Mouse (Mus musculus): ENCODE data around the gene Pnma5. TPM values are rescaled to one million over a fixed set of nuclear protein-coding genes. Genes with fewer than 3 reads are reported as not detected.

The Pnma5 gene
- total and polyA plus RNA-seq, 3 experiments, result 0.08 to 0.11 TPM; not detected in 1

DNA sequence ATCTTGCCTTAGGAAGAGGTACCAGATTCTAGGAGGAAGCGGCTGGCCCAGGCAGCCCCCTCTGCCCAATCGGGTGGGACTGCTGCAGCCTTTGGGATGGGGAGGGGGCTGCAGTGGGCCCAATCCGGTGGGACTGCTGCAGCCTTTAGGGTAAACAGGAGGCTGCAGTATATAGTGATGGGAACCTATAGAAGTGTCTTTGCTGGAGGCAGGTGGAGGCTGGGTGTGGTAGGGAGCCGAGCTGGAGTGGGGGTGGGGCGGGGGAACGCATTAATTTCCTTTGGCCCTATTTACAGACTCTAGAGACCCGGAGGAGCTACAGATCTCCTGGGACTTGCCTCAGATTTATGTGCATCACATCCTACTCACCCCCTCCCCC lies 27.5 kb upstream of the Pnma5 start, which contains the start of gene Pnma3:
TSS of gene Pnma3 (plus strand) at position 373 of the 379 bp plus-strand sequence.
- DNase-seq (ENCODE audit: low read depth, low spot score), result no peak
- Histone ChIP-seq H3K4me3 (ENCODE audit: control insufficient read depth in 1 of 2, insufficient read depth in 1 of 2, low read depth in 2 of 2, low read length in 2 of 2) (no peak within 1 kb of the TSS), H3K27me3 (ENCODE audit: control insufficient read depth in 1 of 2, insufficient read depth in 2 of 2, low read length in 2 of 2) (no peaks in the 10 kb centered on the region), H3K9ac (ENCODE audit: control insufficient read depth, low read depth, low read length, poor library complexity, severe bottlenecking) (no peak within 1 kb of the TSS), H3K4me1 (ENCODE audit: control insufficient read depth in 1 of 2, insufficient read depth in 2 of 2, low read length in 2 of 2) (peaks cover 0 to 6% of the 10 kb centered on the region in 2 experiments; a peak in 3 of 4 replicates), H3K9me3 (replicated peaks; ENCODE audit: insufficient read depth, low read length) (no peaks in the 10 kb centered on the region), H3K36me3 (ENCODE audit: control insufficient read depth in 1 of 2, insufficient read depth in 2 of 2, low read length in 2 of 2) (peaks cover 0 to 8% of the 10 kb centered on the region in 2 experiments; a peak in 2 of 4 replicates), H3K27ac (ENCODE audit: control insufficient read depth, low read depth, low read length) (no peak within 1 kb of the TSS), H3K79me2 (ENCODE audit: control insufficient read depth, insufficient read depth, low read length, poor library complexity) (no peaks in the 10 kb centered on the region)
- TF ChIP-seq NRF1 (IDR thresholded peaks at IDR 0.05; ENCODE audit: insufficient read depth, low read depth, low read length, poor library complexity, severe bottlenecking) (no peak), RCOR1 (IDR thresholded peaks at IDR 0.05; ENCODE audit: low read depth, low read length) (no peak), POLR2AphosphoS2 (IDR thresholded peaks at IDR 0.05; ENCODE audit: low read length) (no peak), MEF2A (IDR thresholded peaks at IDR 0.05; ENCODE audit: extremely low read depth, insufficient replicate concordance, low read depth, low read length, poor library complexity, severe bottlenecking) (no peak), USF2 (IDR thresholded peaks at IDR 0.05; ENCODE audit: borderline replicate concordance in 1 of 2, insufficient read depth in 1 of 2, low read depth in 1 of 2, low read length in 2 of 2) (no peak), SIN3A (IDR thresholded peaks at IDR 0.05; ENCODE audit: low read length) (no peak), MXI1 (IDR thresholded peaks at IDR 0.05; ENCODE audit: low read depth, low read length) (no peak), ELF1 (IDR thresholded peaks at IDR 0.05; ENCODE audit: low read depth, low read length) (no peak), ZNF384 (IDR thresholded peaks at IDR 0.05; ENCODE audit: low read depth, low read length) (no peak), POLR2AphosphoS5 (IDR thresholded peaks at IDR 0.05; ENCODE audit: borderline replicate concordance, low read depth, low read length) (no peak), CTCF (IDR thresholded peaks at IDR 0.05 in 2 of 3, conservative IDR thresholded peaks at IDR 0.05 in 1 of 3; ENCODE audit: control insufficient read depth in 1 of 3, insufficient read depth in 1 of 3, low read depth in 2 of 3, low read length in 3 of 3, poor library complexity in 1 of 3, severe bottlenecking in 1 of 3) (no peak), UBTF (IDR thresholded peaks at IDR 0.05; ENCODE audit: borderline replicate concordance, insufficient read depth, low read depth, low read length) (no peak), TAL1 (IDR thresholded peaks at IDR 0.05; ENCODE audit: low read length) (no peak)

DNA sequence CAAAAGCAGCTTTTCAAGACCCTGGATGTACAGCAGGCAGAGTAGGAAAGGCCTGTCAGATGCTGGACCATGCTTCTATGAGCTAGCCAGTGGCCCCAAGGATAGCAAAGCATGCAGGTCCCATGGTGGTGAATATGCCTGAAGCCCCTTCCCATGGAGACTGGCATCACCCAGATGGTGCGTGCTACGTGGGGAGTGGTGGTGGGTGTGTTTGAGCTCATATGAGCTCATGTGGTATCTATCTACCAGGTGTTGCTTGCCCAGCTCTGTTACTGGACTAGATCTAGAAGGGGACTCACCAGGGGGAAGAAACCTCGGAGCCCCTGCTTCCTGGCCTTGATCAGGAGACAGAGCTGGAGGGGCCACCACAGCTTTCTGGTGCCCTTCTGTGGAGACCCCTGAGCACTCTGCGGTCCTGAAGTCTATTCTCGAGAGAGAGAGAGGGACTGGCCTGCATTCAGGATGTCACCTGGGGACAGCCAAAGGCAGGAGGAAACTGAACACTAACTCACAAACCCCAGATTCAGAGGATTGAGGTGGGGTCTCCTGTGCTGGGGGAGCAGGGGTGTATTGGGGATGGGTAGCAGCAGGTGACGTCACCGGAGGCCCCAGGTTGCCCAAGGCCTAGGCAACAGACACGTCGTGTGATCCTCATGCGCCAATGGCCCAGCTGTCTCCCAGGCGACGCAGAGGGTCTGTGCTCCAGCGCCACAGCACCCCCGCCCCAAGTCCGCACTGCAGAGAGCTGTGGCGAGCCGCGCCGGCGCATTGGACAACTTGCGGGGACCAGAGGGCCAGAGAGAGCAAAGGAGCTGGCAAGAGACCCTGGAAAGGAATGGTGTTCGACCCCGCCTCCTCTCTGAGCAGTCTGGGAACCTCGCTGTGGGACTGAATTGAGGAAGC lies 26.9 kb upstream of the Pnma5 start:
- H3K4me3 ChIP-seq (ENCODE audit: control insufficient read depth in 1 of 2, insufficient read depth in 1 of 2, low read depth in 2 of 2, low read length in 2 of 2), result no peak overlapping the region
- TF ChIP-seq POLR2A (IDR thresholded peaks at IDR 0.05; ENCODE audit: control insufficient read depth in 1 of 2, insufficient read depth in 1 of 2, low read depth in 1 of 2, low read length in 2 of 2, poor library complexity in 1 of 2), result no peak
- no peak for TF ChIP-seq ZNF384 (IDR thresholded peaks at IDR 0.05; ENCODE audit: low read depth, low read length)
- no peak for TF ChIP-seq EP300 (IDR thresholded peaks at IDR 0.05; ENCODE audit: low read depth in 1 of 2, low read length in 2 of 2)
- TF ChIP-seq UBTF (IDR thresholded peaks at IDR 0.05; ENCODE audit: borderline replicate concordance, insufficient read depth, low read depth, low read length), result no peak
- no peak for TF ChIP-seq BHLHE40 (IDR thresholded peaks at IDR 0.05; ENCODE audit: borderline replicate concordance, low read depth, low read length)
- TF ChIP-seq ELF1 (IDR thresholded peaks at IDR 0.05; ENCODE audit: low read depth, low read length), result no peak
- no peak for TF ChIP-seq ZC3H11A (IDR thresholded peaks at IDR 0.05; ENCODE audit: low read depth, low read length)
- TF ChIP-seq MXI1 (IDR thresholded peaks at IDR 0.05; ENCODE audit: low read depth, low read length), result no peak
- no peak for TF ChIP-seq MYB (IDR thresholded peaks at IDR 0.05; ENCODE audit: low read depth, low read length)
- no peak for TF ChIP-seq POLR2AphosphoS5 (IDR thresholded peaks at IDR 0.05; ENCODE audit: borderline replicate concordance, low read depth, low read length)
- no peak for TF ChIP-seq ETS1 (IDR thresholded peaks at IDR 0.05; ENCODE audit: low read depth, low read length)
- no peak for TF ChIP-seq TAL1 (IDR thresholded peaks at IDR 0.05; ENCODE audit: low read length)
- no peak for TF ChIP-seq NELFE (IDR thresholded peaks at IDR 0.05; ENCODE audit: low read depth, low read length)
- no peak overlapping the region for H3K27ac ChIP-seq (ENCODE audit: control insufficient read depth, low read depth, low read length)
- H3K36me3 ChIP-seq (ENCODE audit: control insufficient read depth in 1 of 2, insufficient read depth in 2 of 2, low read length in 2 of 2), result peaks cover 0 to 8% of the 10 kb centered on the region in 2 experiments; a peak in 2 of 4 replicates
- no peaks in the 10 kb centered on the region for H3K79me2 ChIP-seq (ENCODE audit: control insufficient read depth, insufficient read depth, low read length, poor library complexity)
- peaks cover 0 to 6% of the 10 kb centered on the region in 2 experiments; a peak in 3 of 4 replicates for H3K4me1 ChIP-seq (ENCODE audit: control insufficient read depth in 1 of 2, insufficient read depth in 2 of 2, low read length in 2 of 2)
- H3K27me3 ChIP-seq (ENCODE audit: control insufficient read depth in 1 of 2, insufficient read depth in 2 of 2, low read length in 2 of 2), result no peaks in the 10 kb centered on the region
- no peaks in the 10 kb centered on the region for H3K9me3 ChIP-seq (replicated peaks; ENCODE audit: insufficient read depth, low read length)
- no peak overlapping the region for H3K9ac ChIP-seq (ENCODE audit: control insufficient read depth, low read depth, low read length, poor library complexity, severe bottlenecking)
- DNase-seq (ENCODE audit: low read depth, low spot score), result no peak

All from MEL (cell line).